Mouse (Mus musculus): Measurements from ENCODE around the gene Lemd1. TPM values are rescaled to one million over a fixed set of nuclear protein-coding genes. Genes with fewer than 3 reads are reported as not detected.

Lemd1 gene
- polyA plus RNA-seq, 1 experiment = not detected

DNA sequence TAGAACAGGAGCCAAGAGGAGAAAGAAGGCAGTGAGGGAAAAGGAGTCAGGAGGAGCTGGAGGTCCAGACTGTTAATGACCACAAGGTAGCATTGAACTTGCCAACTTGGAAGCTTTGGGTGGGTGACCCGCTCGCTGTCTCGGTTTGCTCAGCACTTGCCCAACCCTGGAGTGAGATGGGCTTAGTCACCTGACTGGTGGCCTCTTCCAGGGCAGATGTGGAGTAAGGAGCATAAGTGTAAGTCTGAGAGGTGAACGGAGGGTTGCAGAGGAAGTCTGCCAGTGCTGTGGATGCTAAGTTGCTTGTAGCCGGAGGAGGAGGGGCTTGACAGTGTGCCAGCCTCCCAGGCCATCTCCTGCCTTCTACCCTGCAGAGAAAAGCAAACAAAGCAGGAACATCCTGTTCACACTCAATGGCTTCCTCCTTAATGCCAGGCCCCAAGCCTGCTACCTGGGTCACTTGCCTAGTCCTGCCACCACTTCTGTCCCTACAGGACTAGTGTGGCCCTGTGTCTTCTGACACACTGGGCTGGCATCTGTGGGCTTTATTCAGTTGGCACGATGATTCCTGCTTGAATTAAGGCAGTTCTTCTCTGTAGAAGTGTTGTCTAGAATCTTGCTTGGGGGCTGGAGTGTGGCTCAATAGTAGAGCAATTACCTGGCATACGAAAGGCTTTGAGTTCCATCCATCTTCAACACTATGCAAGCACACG lies 45.1 kb upstream of the Lemd1 start:
- no peaks in the 10 kb centered on the region for H3K27me3 ChIP-seq (ENCODE audit: control insufficient read depth, insufficient read depth, low read length)
- no peak for DNase-seq (ENCODE audit: low read depth in 1 of 2, low spot score in 2 of 2)
- no peak overlapping the region for H3K4me3 ChIP-seq (ENCODE audit: extremely low read depth, insufficient read depth, insufficient read length)
- H3K27ac ChIP-seq (ENCODE audit: insufficient read depth, low read length) = no peak overlapping the region
- no peaks in the 10 kb centered on the region for H3K4me1 ChIP-seq (ENCODE audit: control insufficient read depth, insufficient read depth, insufficient read length)
- no peaks in the 10 kb centered on the region for H3K36me3 ChIP-seq (ENCODE audit: control insufficient read depth, insufficient read depth, low read length)
- TF ChIP-seq CTCF (IDR thresholded peaks at IDR 0.05; ENCODE audit: extremely low read depth, insufficient read depth, insufficient read length, insufficient replicate concordance) = no peak
- TF ChIP-seq POLR2A (IDR thresholded peaks at IDR 0.05; ENCODE audit: low read depth, low read length) = no peak
- 68% methylated on average over 8 of the region's 8 CpGs for WGBS

DNA sequence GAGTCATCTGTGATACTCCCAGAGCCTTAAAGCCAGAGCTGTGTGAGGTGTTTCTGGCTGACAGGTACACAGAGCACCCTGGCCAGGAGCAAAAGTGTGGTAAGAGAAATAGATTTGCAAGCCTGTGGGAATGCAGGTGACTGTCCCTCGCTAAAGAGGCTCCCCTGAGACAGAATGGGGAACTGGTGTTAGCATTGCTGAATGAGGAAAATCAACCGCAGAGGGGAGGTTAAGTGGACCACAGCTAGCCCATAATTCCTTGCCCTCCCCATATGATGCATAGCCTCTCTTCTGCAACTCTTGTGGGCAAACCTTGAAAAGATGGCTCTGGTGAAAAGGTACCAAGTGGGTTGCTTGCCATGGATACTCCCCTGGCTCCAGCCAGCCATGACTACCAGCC lies 41.8 kb upstream of the Lemd1 start:
- WGBS = 9% methylated on average over 2 of the region's 2 CpGs
- no peak overlapping the region for H3K27ac ChIP-seq (ENCODE audit: insufficient read depth, low read length)
- H3K4me1 ChIP-seq (ENCODE audit: control insufficient read depth, insufficient read depth, insufficient read length) = no peaks in the 10 kb centered on the region
- DNase-seq (ENCODE audit: low read depth in 1 of 2, low spot score in 2 of 2) = no peak
- no peaks in the 10 kb centered on the region for H3K36me3 ChIP-seq (ENCODE audit: control insufficient read depth, insufficient read depth, low read length)
- no peak for TF ChIP-seq CTCF (IDR thresholded peaks at IDR 0.05; ENCODE audit: extremely low read depth, insufficient read depth, insufficient read length, insufficient replicate concordance)
- TF ChIP-seq POLR2A (IDR thresholded peaks at IDR 0.05; ENCODE audit: low read depth, low read length) = no peak
- H3K27me3 ChIP-seq (ENCODE audit: control insufficient read depth, insufficient read depth, low read length) = no peaks in the 10 kb centered on the region
- no peak overlapping the region for H3K4me3 ChIP-seq (ENCODE audit: extremely low read depth, insufficient read depth, insufficient read length)

DNA sequence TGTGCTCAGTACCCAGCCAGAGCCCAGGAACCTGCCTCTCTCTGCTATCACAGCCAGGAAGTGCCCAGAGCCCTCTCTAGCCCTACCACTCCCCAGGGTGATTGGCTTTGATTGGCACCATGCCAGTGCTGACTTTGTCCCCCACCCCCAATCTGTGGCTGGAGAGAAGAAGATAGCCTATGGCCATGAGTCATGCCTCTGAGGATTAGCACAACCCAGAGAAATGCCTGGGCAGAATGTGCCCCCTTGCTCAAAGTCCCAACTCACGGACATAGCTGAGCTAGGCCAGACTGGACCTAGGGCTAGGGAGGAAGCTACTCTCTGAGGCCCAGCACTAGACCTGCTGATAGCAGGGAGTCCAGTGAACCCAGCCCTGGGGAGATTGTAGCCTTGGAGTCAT lies 41.1 kb upstream of the Lemd1 start:
- Histone ChIP-seq H3K36me3 (ENCODE audit: control insufficient read depth, insufficient read depth, low read length) (no peaks in the 10 kb centered on the region), H3K4me3 (ENCODE audit: extremely low read depth, insufficient read depth, insufficient read length) (no peak overlapping the region), H3K27ac (ENCODE audit: insufficient read depth, low read length) (no peak overlapping the region), H3K4me1 (ENCODE audit: control insufficient read depth, insufficient read depth, insufficient read length) (no peaks in the 10 kb centered on the region), H3K27me3 (ENCODE audit: control insufficient read depth, insufficient read depth, low read length) (no peaks in the 10 kb centered on the region)
- 63% methylated on average over 1 of the region's 1 CpGs for WGBS
- no peak for DNase-seq (ENCODE audit: low read depth in 1 of 2, low spot score in 2 of 2)
- TF ChIP-seq CTCF (IDR thresholded peaks at IDR 0.05; ENCODE audit: extremely low read depth, insufficient read depth, insufficient read length, insufficient replicate concordance) (no peak), POLR2A (IDR thresholded peaks at IDR 0.05; ENCODE audit: low read depth, low read length) (no peak)

DNA sequence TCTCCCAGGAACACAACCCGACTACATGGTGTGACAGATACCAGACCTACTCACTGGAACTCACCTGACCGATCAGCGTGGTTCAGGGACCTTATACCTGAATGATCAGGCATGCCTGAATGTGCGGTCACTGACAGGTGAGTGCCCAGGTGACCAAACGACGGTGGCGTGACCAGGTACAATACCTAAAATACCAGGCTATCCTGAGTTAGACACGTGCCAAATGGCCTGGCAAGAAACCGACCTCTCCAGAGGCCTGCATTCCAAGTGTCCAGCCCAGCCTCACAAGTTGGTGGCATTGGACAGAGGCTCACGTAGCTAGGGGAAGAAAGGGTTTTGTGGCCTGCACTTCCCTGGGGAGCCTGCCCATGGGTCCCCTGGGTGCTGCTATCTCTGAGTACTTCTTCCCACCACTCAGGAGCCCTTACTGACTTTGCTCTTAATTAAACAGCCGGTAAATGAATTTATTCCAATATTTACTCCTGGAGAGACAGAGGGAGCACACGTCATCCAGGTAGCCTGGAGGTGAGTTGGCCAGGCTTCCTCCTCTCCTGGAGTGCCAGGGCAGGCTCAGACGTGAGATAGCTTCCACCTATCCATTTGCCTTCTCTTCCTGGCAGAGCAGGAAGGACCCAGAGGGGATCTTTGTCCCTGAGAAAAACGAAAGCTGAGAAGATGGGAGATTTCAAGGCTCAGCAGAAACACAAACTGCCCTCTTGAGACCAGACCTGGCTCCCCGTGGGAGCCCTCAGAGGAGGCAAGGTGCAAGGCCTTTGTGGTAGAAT lies 40.2 kb upstream of the Lemd1 start:
- Histone ChIP-seq H3K27me3 (ENCODE audit: control insufficient read depth, insufficient read depth, low read length) (no peaks in the 10 kb centered on the region), H3K36me3 (ENCODE audit: control insufficient read depth, insufficient read depth, low read length) (no peaks in the 10 kb centered on the region), H3K4me1 (ENCODE audit: control insufficient read depth, insufficient read depth, insufficient read length) (no peaks in the 10 kb centered on the region), H3K4me3 (ENCODE audit: extremely low read depth, insufficient read depth, insufficient read length) (no peak overlapping the region), H3K27ac (ENCODE audit: insufficient read depth, low read length) (no peak overlapping the region)
- WGBS = 75% methylated on average over 15 of the region's 15 CpGs
- no peak for DNase-seq (ENCODE audit: low read depth in 1 of 2, low spot score in 2 of 2)
- TF ChIP-seq POLR2A (IDR thresholded peaks at IDR 0.05; ENCODE audit: low read depth, low read length) (no peak), CTCF (IDR thresholded peaks at IDR 0.05; ENCODE audit: extremely low read depth, insufficient read depth, insufficient read length, insufficient replicate concordance) (no peak)

GRCm38 (mm10) chr1:132151908-132152307 lies 39.3 kb upstream of the Lemd1 start:
- Histone ChIP-seq H3K27ac (ENCODE audit: insufficient read depth, low read length) (no peak overlapping the region), H3K36me3 (ENCODE audit: control insufficient read depth, insufficient read depth, low read length) (no peaks in the 10 kb centered on the region), H3K4me1 (ENCODE audit: control insufficient read depth, insufficient read depth, insufficient read length) (no peaks in the 10 kb centered on the region), H3K27me3 (ENCODE audit: control insufficient read depth, insufficient read depth, low read length) (no peaks in the 10 kb centered on the region), H3K4me3 (ENCODE audit: extremely low read depth, insufficient read depth, insufficient read length) (no peak overlapping the region)
- WGBS = 61% methylated on average over 2 of the region's 2 CpGs
- DNase-seq (ENCODE audit: low read depth in 1 of 2, low spot score in 2 of 2) = no peak
- TF ChIP-seq POLR2A (IDR thresholded peaks at IDR 0.05; ENCODE audit: low read depth, low read length) (no peak), CTCF (IDR thresholded peaks at IDR 0.05; ENCODE audit: extremely low read depth, insufficient read depth, insufficient read length, insufficient replicate concordance) (no peak)

- DNase-seq (ENCODE audit: low read depth in 1 of 2, low spot score in 2 of 2) = no peak
- TF ChIP-seq CTCF (IDR thresholded peaks at IDR 0.05; ENCODE audit: extremely low read depth, insufficient read depth, insufficient read length, insufficient replicate concordance) (no peak), POLR2A (IDR thresholded peaks at IDR 0.05; ENCODE audit: low read depth, low read length) (no peak)
- Histone ChIP-seq H3K4me3 (ENCODE audit: extremely low read depth, insufficient read depth, insufficient read length) (no peak overlapping the region), H3K36me3 (ENCODE audit: control insufficient read depth, insufficient read depth, low read length) (no peaks in the 10 kb centered on the region), H3K4me1 (ENCODE audit: control insufficient read depth, insufficient read depth, insufficient read length) (no peaks in the 10 kb centered on the region), H3K27ac (ENCODE audit: insufficient read depth, low read length) (no peak overlapping the region), H3K27me3 (ENCODE audit: control insufficient read depth, insufficient read depth, low read length) (no peaks in the 10 kb centered on the region)
- 90% methylated on average over 15 of the region's 15 CpGs for WGBS
Observed at GRCm38 (mm10) chr1:132153086-132153690, 38.0 kb upstream of the Lemd1 start.

All from spleen, adult 2 months (tissue).